Mouse (Mus musculus) lung, postnatal 4 days (tissue): ENCODE data around the gene Adipor2.

ENCODE experiments used
- DNase-seq, 2 experiments: peaks; one replicate each; pipeline ENCODE4 v3.0.0; 2021

The Adipor2 gene

GRCm38 (mm10) chr6:119341409-119341808 lies 76.1 kb downstream of the Adipor2 start:
- DNase-seq: no peak

GRCm38 (mm10) chr6:119338121-119338912 lies 79.2 kb downstream of the Adipor2 start:
- no peak for DNase-seq

GRCm38 (mm10) chr6:119337287-119337686 lies 80.2 kb downstream of the Adipor2 start:
- no peak for DNase-seq

- no peak for DNase-seq
These were observed 81.4 kb downstream of the Adipor2 start for GRCm38 (mm10) chr6:119336124-119336523.

GRCm38 (mm10) chr6:119333831-119334230 lies 83.7 kb downstream of the Adipor2 start:
- DNase-seq: no peak

- peak in 1 of 2 experiments; percentile 33 for DNase-seq
These were observed 84.3 kb downstream of the Adipor2 start for GRCm38 (mm10) chr6:119333202-119333601.

- peak in 1 of 2 experiments; percentile 32 for DNase-seq
These were observed 85.4 kb downstream of the Adipor2 start for GRCm38 (mm10) chr6:119332111-119332510.

GRCm38 (mm10) chr6:119330506-119330905 lies 87.0 kb downstream of the Adipor2 start, which contains the start of gene Lrtm2:
Gene Lrtm2, minus strand, starts transcription at chr6:119330766.
- DNase-seq: no peak

GRCm38 (mm10) chr6:119329936-119330335 lies 87.6 kb downstream of the Adipor2 start:
- no peak for DNase-seq

- peak; percentile 38 to 65 for DNase-seq
These were observed 88.2 kb downstream of the Adipor2 start for GRCm38 (mm10) chr6:119329215-119329714.

- peak in 1 of 2 experiments; percentile 40 for DNase-seq
These were observed 88.9 kb downstream of the Adipor2 start for GRCm38 (mm10) chr6:119328521-119329115.

GRCm38 (mm10) chr6:119326541-119326940 lies 91.0 kb downstream of the Adipor2 start:
- no peak for DNase-seq

GRCm38 (mm10) chr6:119325978-119326377 lies 91.5 kb downstream of the Adipor2 start:
- DNase-seq: no peak

GRCm38 (mm10) chr6:119324776-119325175 lies 92.7 kb downstream of the Adipor2 start:
- no peak for DNase-seq

GRCm38 (mm10) chr6:119321752-119322151 lies 95.8 kb downstream of the Adipor2 start:
- DNase-seq: no peak

GRCm38 (mm10) chr6:119320481-119320880 lies 97.0 kb downstream of the Adipor2 start:
- DNase-seq: peak; percentile 49 to 59

GRCm38 (mm10) chr6:119319358-119319757 lies 98.1 kb downstream of the Adipor2 start:
- no peak for DNase-seq

GRCm38 (mm10) chr6:119318732-119319131 lies 98.8 kb downstream of the Adipor2 start:
- DNase-seq: no peak

- DNase-seq: no peak
These were observed 102.6 kb downstream of the Adipor2 start for GRCm38 (mm10) chr6:119314751-119315476.

GRCm38 (mm10) chr6:119313588-119314375 lies 103.7 kb downstream of the Adipor2 start:
- no peak for DNase-seq

- DNase-seq: no peak
These were observed 104.4 kb downstream of the Adipor2 start for GRCm38 (mm10) chr6:119313096-119313495.

- no peak for DNase-seq
These were observed 105.1 kb downstream of the Adipor2 start for GRCm38 (mm10) chr6:119312381-119312780.
